Mouse (Mus musculus) gastrocnemius, adult 2 months (tissue): ENCODE results near the gene Slc22a12. TPM values are rescaled to one million over a fixed set of nuclear protein-coding genes. Genes with fewer than 3 reads are reported as not detected.

Source experiments
- DNase-seq: peaks from one replicate; pipeline ENCODE4 v3.0.0; 2022
- H3K27ac ChIP-seq: fragments of 200-600 bp; 2 replicates; pipeline ENCODE4 v1.8.1; 2022; ENCODE audit warnings: mild to moderate bottlenecking
- H3K4me3 ChIP-seq: fragments of 200-600 bp; 2 replicates; pipeline ENCODE4 v1.8.1; 2022; ENCODE audit warnings: mild to moderate bottlenecking, moderate library complexity
- CTCF ChIP-seq: fragments of 200-600 bp; IDR thresholded peaks from 2 replicates; pipeline ENCODE4 v1.8.1; 2022; ENCODE audit warnings: antibody characterized with exemption, mild to moderate bottlenecking, moderate library complexity
- intact Hi-C: fragments of 180-260 bp; cut with DNase I; formaldehyde crosslinking; loops from one replicate; pipeline ENCODE4 v1.15.1; 2025
- total RNA-seq, 2 experiments: library from RNA; stranded (reverse); gene quantifications; 2 replicates each; pipeline ENCODE4 v1.2.3; 2021

The Slc22a12 gene
- total RNA-seq, 2 experiments from 2014 or later = not detected

DNA sequence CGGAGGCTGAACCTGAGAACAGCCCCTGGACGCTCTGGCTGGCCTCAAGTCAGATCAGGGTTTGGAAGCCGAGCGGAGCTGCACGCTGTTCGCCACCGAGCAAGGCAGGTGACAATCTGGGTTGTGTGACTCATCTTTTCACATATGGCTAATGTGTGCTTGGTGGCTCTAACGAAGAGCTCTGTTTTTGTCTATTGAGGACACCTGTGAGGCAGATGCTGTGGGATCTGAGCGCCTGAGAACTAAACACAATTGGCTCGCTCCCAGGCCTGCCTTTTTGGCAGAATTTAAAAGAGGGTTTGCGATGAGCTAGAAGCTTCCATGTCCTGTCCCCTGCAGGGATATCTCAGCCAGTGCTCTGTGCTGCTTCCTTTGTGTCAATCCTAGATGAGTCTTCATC is 6.7 kb upstream of the Slc22a12 start:
- DNase-seq = no peak
- Histone ChIP-seq H3K4me3 (no peak overlapping the region), H3K27ac (no peak overlapping the region)
- no peak for TF ChIP-seq CTCF
- intact Hi-C loops = no loop called here

DNA sequence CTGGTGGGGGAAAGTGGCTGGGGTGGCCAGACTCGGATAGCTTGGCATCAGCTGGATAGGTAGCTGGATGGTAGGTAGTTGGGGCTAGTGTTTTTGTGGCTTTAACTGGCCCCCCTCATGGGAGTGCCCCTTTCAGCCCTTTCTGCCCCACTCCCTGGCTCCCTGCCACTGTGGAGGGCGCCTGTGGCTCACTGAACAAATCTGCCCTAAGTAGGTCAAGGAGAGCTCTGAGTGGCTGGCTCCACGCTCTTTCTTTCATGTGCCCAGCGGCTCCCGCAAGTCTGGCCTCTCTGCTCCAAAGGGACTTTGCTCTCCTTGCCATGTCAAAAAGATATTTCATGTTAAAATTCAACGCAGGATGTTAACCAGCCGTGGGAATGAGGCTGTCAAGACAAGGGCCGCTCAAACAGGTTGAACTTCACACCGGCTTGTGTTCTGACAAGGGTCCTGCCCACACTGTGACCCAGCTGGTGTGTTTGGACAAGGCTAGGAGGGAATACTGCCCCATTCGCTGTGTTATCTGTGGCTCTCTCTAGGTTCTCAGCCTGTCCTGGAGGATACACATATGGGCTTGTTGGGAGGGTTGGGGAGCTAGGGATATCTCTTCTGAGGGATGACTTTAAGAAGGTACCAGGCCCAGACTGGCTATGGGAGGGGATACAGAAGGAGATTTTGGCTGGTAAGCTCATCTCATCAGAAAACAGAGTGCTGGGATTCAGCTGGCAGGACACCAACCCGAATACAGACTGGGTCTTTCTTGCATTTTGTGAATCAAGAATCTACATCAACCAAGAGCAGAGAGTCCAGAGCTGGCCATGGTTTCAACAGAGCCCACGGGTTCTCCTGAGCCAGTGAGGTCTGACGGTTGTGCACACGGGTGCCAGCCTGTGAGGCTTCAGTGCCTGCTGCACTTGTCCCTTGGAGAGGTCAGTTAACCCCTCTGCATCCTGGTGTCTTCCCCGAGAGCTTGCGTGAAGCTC is 5.9 kb upstream of the Slc22a12 start:
- TF ChIP-seq CTCF = no peak
- DNase-seq = no peak
- Histone ChIP-seq H3K27ac (no peak overlapping the region), H3K4me3 (no peak overlapping the region)
- intact Hi-C loops = no loop called here

DNA sequence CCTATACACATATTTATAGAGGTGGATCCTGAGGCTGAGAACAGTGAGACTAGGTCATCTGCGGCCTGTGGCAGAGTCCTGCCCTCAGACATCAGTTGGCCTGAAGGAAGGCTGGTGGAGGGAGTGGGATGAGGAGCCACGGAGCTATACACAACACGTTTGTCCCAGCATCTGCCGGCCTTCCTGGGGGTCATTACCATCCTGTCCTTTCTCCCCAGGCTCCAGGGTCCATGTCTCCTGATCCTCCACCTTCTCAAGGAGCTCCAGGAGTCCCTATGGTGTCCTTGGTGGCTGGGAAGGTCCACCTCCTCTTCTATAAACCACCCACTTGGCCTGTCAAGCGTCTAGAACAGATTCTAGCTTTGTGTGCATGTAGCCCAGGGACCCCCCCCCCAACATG is 5.0 kb upstream of the Slc22a12 start:
- H3K27ac ChIP-seq = no peak overlapping the region
- TF ChIP-seq CTCF = no peak
- H3K4me3 ChIP-seq = no peak overlapping the region
- intact Hi-C loops = no loop called here
- no peak for DNase-seq

DNA sequence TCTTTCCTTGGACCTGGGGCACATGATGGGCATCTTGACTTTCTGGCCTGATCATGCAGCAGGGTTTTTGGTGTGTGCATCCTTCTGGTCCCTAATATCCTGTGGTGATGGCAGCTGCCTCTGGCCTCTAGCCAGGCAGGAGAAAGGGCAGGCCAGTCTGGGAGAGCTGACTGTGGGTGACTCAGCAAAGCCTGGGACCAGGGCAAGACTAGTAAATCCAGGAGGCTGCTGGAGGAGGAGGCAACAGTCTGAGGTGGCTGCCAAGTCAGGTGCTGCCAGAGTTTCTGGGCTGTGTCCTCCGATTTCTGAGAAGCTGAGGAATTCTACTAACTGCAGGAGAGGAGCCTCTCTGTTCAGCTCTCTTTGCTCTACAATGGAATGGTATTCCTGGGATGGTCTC is 3.3 kb upstream of the Slc22a12 start:
- TF ChIP-seq CTCF = no peak
- Histone ChIP-seq H3K4me3 (no peak overlapping the region), H3K27ac (no peak overlapping the region)
- peak; percentile 48 for DNase-seq
- intact Hi-C loops = no loop called here

DNA sequence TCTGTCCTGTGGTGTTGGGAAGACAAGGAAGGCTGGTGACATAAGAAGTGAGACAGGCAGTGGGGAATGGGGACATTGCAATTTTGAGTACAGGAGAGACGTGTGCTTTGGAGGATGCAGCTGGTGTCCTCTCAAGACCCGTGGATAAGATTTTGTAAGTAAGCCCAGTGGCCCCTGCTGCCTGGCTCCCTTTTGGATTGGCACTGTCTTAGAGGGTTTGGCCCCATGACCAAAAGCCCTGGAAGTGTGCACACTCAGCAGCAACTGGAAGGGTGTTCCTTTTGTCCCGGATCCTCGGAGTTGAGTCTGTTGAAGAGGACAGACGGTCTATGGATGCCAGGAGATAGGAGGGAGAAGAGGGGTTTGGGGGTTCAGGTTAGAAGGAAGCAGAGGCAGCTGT is 2.6 kb upstream of the Slc22a12 start:
- no peak overlapping the region for H3K4me3 ChIP-seq
- TF ChIP-seq CTCF = no peak
- intact Hi-C loops = no loop called here
- no peak for DNase-seq
- no peak overlapping the region for H3K27ac ChIP-seq

DNA sequence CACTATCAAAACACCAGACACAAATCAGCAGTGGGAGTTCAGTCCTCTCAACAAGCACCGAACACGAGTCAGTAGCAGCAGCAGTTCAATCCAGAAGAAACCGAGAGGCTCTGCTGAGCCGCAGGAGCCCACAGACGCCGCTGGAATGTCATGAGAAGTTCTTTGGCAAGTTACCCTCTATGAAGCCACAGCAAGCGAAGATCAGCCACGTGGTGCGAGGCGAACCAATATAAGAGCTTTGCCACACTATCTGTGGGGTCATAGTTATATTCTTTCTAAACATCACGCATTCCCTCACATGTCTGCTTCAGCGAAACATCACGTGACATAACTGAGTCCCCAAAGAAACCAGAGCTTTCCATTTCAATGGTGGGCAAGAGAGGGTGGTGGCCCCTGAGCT is 1.9 kb upstream of the Slc22a12 start:
- no peak for DNase-seq
- no peak overlapping the region for H3K4me3 ChIP-seq
- intact Hi-C loops = no loop called here
- no peak for TF ChIP-seq CTCF
- no peak overlapping the region for H3K27ac ChIP-seq

DNA sequence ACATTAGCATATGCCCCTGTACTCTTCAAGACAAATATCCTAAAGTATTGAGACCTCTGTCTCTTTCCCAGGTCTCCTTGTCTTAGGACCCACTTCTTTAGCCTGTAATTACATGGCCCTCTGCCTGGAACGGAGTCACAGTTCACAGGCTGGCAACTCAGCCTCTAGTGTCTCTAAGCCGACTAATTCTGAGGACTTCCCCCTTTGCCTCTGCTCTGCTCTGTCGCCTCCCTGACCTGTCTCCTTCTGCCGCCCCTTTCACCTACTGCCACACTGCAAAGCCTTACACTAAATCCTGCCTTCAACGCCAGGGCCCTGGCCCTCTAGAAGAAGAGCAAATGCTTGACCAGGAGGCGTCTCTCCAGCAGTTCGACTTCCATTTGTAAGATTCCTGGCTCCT is 686 bp upstream of the Slc22a12 start:
- H3K27ac ChIP-seq = no peak overlapping the region
- no peak overlapping the region for H3K4me3 ChIP-seq
- intact Hi-C loops = no loop called here
- no peak for DNase-seq
- TF ChIP-seq CTCF = no peak

DNA sequence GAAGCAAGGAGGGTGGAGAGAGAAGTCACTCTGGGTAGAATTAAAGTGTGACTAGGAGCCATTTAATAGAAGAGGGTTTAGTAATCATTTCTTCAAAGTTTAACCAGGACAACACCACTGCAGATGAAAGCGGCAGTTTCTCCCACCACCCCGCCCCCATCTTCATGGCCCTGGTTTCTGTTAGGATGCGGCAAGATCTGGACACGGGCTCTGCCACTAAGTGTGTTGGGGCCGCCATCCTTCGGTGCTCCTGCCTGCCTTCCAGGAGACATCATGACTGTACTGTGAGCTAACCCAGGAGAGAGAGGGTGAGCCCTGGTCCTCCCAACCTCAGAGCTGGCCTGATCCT is 177 bp upstream of the Slc22a12 start:
- Histone ChIP-seq H3K27ac (no peak overlapping the region), H3K4me3 (no peak overlapping the region)
- no peak for DNase-seq
- TF ChIP-seq CTCF = no peak
- intact Hi-C loops = no loop called here

DNA sequence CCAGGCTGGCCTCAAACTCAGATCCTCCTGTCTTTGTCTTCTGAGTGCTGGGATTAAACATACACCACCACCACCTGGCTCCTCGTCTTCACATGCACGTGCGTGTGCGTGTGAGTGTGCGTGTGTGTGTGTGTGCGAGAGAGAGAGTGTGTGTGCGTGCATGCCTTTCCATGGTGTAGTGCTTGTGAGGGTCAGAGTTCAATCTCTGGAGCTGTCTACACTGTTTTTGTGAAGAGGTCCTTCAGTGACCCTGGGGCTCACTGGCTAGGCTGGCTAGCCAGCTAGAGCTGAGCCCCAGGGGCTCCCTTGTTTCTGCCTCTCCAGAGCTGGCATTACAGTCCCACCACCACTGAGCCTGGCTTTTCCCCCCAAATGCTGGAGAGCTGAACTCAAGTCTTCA is 1.3 kb downstream of the Slc22a12 start:
- Histone ChIP-seq H3K27ac (no peak overlapping the region), H3K4me3 (no peak overlapping the region)
- no peak for DNase-seq
- TF ChIP-seq CTCF = no peak
- intact Hi-C loops = no loop called here

DNA sequence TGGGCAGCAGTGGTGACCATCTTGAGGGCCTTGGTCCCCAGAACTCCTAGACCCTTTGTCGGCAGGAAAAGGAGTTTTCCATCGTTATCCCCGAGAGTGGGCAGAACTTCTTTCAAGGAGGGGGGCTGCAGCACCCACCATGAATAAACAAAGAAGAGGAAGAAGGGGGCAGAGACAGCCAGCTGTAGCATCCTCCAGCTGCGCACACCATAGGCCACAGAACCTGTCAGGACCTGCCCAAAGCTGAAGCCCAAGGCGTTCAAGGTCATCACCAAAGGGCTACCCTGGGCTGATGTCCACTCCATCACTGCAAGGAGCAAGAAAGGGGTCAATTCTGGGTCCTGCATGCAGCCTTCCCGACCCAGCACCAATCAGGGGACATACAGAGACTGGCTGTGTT is 2.6 kb downstream of the Slc22a12 start:
- DNase-seq = no peak
- Histone ChIP-seq H3K27ac (no peak overlapping the region), H3K4me3 (no peak overlapping the region)
- TF ChIP-seq CTCF = no peak
- intact Hi-C loops = no loop called here

DNA sequence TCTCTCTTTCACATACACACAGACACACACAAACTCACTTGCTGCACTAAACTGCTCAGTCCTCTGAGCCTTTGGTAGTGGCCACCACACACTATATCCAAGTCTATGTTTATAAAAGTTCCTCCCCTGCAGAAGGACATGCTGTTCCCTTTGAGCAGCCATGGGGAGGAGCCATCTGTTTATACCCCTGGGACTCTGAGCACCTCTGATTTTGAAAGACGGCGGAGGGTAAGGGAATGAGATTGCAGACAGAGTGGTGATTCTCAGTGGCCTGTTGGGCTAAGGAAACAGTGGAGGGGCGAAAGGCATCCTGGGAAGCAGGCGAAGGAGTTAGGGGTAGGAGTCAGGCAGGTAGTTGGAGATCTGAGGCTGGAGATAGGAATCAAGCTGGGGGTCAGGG is 3.2 kb downstream of the Slc22a12 start:
- no peak overlapping the region for H3K27ac ChIP-seq
- TF ChIP-seq CTCF = no peak
- intact Hi-C loops = no loop called here
- no peak overlapping the region for H3K4me3 ChIP-seq
- DNase-seq = no peak

DNA sequence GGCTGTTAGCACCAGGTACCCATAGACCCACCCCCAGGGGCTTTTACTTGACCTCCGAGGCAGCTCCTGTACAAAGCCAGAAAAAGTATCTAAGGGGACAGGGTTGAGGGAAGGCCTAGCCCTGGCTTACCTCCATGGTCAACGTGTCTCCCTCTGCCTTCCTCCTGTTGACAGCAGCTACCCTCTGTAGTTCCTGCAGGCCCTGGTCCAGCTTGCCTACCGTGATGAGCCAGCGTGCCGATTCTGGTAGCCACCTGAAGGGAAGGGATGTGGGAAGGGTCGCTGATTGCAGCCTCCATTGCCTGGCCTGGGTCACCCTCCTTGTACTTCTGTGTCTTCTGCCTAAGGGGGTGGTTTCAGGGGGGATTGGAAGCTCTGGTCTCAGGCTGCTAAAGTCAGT is 4.3 kb downstream of the Slc22a12 start:
- DNase-seq = no peak
- no peak for TF ChIP-seq CTCF
- Histone ChIP-seq H3K27ac (no peak overlapping the region), H3K4me3 (no peak overlapping the region)
- intact Hi-C loops = no loop called here

DNA sequence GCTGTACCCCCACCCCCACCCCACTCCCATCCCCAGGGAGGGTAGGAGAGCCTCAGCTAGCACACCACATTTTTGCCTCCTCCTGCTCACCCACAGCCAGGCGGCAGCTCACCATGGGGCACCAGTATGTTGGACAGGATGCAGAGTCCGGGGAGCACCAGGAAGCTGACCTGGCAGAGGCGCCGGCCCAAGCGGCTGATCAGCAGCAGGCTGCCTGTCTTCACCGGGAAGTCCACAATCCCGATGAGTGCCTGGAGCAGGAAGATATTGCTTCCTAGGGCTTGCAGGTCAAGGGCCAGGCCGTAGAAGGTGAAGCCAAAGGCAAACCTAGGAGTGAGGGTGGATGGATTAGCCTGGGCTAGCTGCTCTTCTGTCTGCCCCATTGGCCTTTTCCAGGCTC is 5.3 kb downstream of the Slc22a12 start:
- Histone ChIP-seq H3K27ac (no peak overlapping the region), H3K4me3 (no peak overlapping the region)
- no peak for DNase-seq
- TF ChIP-seq CTCF = no peak
- intact Hi-C loops = no loop called here

DNA sequence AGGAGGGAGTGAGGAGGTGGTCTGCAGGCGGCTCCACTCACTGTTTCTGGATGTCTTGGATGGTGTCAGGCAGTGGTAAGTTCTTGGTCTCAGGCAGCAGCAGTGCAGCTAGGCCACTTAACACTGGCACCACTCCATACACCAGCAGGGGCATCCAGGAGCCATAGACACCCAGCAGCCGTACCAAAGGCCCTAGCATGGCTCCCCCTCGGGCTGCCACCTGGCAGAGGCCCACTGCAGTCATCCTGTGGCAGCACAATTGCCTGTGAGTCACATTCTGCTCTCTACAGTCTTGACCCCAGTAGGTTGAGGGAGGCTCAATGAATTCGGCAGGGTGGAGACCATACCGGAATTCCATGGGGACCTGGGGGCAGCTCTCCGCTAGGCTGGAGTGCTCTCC is 6.1 kb downstream of the Slc22a12 start:
- no peak overlapping the region for H3K4me3 ChIP-seq
- H3K27ac ChIP-seq = no peak overlapping the region
- no peak for TF ChIP-seq CTCF
- DNase-seq = no peak
- intact Hi-C loops = no loop called here

DNA sequence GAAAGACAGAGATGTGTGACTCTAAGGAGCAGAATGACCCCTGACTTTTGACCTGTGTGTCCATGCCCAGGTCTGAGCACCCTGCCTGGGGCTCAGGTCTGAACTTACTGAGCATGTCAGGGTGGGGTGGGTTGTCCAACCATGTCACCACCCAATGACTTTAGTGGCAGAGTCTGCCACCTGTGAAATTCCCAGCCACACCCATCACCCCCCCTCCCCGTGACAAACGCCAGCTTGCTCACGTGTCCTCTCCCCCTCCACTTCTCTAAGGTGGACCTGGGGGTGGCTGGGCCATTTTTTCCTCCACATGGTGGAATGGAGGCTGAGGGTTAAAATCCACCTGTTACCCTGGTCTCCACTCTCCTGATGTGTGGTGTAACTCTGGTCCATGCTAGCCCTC is 6.6 kb downstream of the Slc22a12 start:
- H3K4me3 ChIP-seq = no peak overlapping the region
- intact Hi-C loops = no loop called here
- no peak for DNase-seq
- H3K27ac ChIP-seq = no peak overlapping the region
- TF ChIP-seq CTCF = no peak
